Mouse (Mus musculus) naive thymus-derived CD4-positive, alpha-beta T cell, adult 2 months (primary cell): ENCODE measurements around the gene Csmd2.
A peak's percentile ranks its signal among the peaks of the same experiment; 100 is the strongest.
"Not testable (repeated sequence)": the region's sequence is repeated elsewhere in the genome, so short reads cannot be mapped to it uniquely, and the experiment has no call there.

Experiments used
- DNase-seq: peaks from one replicate; pipeline ENCODE4 v3.0.0-alpha.2; 2011; ENCODE audit warnings: low read depth

The Csmd2 gene

DNA sequence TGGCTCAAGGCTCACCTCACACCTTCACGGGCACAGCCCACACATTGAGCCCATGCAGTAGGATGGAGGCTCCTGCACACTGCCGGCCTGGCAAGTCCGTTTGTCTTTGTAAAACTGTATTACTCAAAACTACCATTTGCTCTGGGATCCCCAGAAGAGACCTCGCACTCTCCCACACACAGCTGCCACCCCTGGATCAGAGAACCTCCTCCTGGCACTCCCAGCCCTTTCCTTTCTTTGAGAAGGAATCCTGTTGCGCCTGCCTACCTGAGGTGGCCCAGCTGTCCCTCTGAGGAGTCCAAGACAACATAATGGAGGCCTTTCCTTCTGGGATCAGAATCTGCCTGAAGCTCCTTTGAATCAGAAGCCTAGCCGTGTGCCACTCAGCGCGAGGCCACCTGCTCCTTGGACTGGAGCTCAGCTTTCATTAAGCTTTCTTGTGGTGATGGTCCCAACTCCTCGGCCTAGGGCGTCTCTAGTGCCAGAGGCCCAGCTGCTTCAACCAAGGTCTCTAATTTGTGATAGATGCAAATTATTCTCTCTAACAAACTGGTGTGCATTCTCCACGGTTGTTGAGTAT is 502.0 kb downstream of the Csmd2 start:
- DNase-seq = no peak

GRCm38 (mm10) chr4:128492055-128492454 is 504.4 kb downstream of the Csmd2 start:
- no peak for DNase-seq

- no peak for DNase-seq
Observed at GRCm38 (mm10) chr4:128499980-128500379, 512.3 kb downstream of the Csmd2 start.

- DNase-seq = no peak
Observed at GRCm38 (mm10) chr4:128506878-128507277, 519.2 kb downstream of the Csmd2 start.

- no peak for DNase-seq
Observed at GRCm38 (mm10) chr4:128509885-128510284, 522.2 kb downstream of the Csmd2 start.

DNA sequence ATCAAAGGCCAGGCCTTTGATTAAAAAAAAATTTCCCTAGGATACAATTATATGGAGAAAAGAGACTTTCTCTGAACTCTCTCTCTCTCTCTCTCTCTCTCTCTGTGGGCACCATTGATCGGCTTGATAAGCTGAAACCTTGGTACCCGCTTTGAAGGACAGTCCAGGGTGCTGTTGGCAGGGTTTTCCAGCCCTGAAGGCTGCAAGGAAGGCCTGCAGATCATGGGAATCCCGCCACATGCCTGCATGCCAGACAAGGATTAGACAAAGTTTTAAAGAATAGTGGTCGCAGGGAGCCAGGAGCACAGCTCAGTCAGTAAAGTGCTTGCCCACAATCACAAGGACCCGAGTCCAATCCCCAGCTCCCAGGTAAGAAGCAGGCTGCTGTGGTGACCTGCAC is 526.8 kb downstream of the Csmd2 start:
- DNase-seq = no peak

DNA sequence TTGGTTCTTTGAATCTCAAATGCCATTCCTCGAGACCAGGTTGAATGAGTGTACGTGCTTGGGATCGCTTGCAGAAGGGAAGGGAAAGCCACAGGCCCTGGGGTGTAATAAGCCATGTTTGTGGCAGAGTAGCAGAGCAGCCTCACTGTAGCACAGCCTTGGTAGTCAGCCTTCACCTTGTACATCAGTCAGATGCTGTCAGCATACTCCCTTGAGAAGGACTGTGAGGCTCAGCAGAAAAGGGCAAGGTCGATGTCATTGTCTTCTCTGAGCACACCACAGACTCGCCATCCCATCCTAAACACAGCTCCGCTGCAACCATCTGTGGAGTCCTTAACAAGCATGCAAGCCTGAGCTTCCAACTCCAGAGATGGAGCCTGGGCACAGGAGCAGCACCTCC is 533.6 kb downstream of the Csmd2 start:
- DNase-seq = no peak

DNA sequence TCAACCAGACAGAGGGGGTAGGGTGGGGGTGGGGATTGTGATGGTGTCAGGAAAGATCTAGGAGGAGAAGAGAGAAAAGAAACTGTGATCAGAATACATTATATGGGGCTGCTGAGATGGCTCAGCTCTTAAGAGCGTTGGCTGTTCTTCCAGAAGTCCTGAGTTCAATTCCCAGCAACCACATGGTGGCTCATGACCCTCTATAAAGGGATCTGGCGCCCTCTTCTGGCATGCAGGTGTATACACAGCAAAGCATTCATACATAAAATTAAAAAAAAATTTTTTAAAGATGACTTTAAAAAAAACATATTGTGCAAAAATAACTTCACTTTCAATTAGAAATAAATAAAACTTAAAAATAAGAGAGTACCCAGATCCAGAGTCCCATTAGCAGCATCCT is 555.7 kb downstream of the Csmd2 start:
- DNase-seq = no peak

- not testable (repeated sequence) for DNase-seq
Observed at GRCm38 (mm10) chr4:128543956-128544486, 556.4 kb downstream of the Csmd2 start.

GRCm38 (mm10) chr4:128550756-128551155 is 563.1 kb downstream of the Csmd2 start:
- no peak for DNase-seq

GRCm38 (mm10) chr4:128554198-128554597 is 566.5 kb downstream of the Csmd2 start:
- no peak for DNase-seq

DNA sequence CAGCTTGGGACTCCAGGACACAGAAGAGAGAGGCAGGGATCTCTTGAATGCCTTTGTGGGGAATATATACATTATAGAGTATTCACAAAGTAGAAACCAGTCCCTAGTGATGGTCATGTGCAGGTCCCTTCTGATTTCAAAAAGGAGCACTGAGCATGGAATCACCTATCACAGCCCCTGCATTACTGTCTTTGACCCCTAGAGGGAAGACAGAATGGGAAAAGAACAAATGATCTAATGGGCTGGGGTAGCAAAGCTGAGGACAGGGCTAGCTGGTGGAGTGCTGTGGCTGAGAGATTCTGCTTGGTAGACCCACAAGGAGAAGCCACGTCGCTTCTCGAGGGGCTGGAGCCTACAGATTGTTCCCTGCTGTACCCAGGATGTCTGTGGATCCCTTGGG is 572.7 kb downstream of the Csmd2 start:
- no peak for DNase-seq

- DNase-seq = no peak
Observed at GRCm38 (mm10) chr4:128575811-128576210, 588.2 kb downstream of the Csmd2 start.

DNA sequence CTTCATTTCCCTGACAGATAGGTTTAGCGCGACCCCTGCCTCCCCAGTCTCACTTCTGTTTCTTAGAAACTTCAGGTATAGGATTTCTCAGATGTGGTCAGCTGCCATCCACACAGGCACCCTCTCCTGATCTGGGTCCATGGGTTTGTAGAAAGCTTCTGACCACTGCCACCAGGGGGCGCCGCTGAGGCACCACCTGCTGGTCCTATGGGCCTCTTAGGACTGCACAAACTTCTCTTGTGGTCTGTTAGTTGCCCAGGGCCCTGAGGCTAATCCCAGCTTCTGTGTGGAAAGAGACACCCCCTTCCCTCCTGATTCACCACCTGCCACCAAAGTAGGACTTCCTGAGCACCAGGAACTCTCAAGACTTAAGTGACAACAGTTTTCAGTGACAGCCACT is 591.5 kb downstream of the Csmd2 start:
- peak; percentile 77 for DNase-seq

GRCm38 (mm10) chr4:128593286-128593685 is 605.6 kb downstream of the Csmd2 start:
- no peak for DNase-seq

DNA sequence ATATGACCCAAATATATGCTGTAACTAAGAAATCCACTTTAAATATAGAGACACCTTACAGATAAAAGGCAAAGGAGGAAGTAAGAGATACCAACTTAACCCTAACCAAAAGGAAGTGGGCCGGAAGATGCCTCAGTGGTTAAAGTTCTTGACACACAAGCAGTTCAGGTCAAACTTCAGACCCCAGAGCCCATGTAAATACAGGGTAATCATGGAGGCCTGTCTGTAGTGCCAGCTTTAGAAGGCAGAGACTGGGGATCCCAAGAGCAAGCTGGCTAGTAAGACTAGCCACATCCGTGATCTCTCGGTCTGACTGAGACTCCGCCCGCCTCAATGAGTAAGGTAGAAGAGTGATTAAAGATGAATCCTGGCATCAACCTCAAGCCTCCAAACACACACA is 606.4 kb downstream of the Csmd2 start:
- DNase-seq = peak; percentile 57

DNA sequence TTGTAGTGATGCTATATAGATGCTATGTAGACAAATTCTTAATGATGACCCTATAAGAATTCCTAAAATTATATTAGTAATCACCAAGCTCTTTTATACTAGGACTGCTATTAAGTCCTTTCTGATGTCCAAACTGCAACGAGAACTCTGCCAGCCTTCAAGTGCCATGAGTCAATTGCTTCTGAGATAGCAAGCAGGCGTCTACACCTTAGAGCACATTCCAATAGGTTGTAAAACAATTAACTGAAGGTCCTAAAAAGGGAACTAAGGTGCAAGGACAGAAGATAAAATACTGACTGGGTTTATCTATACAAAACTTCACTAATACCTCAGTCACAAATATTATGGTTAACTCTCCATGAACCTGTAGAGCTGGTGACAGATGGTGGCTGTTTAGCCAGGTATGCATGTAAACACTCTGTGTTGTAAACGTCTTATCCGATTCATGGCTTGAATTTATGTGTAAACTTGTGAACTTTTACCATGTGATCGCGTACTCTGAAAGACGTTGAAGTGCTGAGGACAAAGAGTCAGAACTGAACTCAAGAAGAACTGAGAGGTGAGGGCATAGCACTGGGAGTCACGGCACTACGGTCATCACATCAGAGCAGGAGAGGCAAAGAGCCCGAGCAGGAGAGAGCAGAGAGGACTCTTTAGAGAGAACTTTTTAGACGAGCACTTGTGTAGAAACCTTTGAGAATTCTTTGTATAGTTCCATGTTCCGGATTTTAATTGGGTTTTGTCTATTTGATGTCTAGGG is 610.3 kb downstream of the Csmd2 start:
- DNase-seq = no peak

DNA sequence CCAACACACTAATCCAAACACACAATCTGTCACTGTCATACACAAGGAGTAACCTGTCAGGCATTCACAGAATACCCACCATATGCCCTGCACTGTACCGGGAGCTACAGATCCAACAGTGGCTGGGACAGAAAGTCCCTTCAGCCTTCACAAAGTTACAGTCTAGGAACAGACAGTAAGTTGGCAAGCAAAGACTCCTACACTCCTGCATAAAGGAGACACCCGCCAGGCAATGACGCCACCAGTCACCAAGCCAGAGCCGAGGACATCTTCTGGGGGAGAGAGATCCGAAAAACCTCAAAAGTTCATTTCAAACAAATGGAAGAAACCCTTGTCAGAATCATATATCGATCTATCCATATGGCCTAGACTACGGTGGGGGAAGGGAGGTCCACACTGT is 618.9 kb downstream of the Csmd2 start:
- DNase-seq = no peak

DNA sequence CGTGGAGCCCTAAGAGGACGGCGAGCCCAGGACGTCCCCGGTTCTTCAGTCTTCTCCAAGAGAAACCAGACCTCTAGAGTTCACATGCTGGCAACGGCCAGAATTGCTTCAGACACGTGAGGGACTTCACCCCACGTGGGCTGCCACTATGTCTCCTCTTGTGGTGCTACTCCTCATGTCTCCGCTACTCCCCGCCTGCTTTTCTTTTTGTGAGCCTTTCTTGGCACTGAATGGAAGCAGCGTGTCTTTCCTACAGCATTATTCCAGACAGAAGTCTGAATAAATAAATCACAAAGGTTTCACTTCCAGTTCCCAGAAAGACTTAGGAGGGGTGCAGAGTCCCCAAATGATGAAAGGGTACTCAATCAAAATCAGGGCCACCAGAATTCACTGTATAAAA is 620.0 kb downstream of the Csmd2 start:
- no peak for DNase-seq

- no peak for DNase-seq
Observed at GRCm38 (mm10) chr4:128609276-128609924, 621.7 kb downstream of the Csmd2 start.

DNA sequence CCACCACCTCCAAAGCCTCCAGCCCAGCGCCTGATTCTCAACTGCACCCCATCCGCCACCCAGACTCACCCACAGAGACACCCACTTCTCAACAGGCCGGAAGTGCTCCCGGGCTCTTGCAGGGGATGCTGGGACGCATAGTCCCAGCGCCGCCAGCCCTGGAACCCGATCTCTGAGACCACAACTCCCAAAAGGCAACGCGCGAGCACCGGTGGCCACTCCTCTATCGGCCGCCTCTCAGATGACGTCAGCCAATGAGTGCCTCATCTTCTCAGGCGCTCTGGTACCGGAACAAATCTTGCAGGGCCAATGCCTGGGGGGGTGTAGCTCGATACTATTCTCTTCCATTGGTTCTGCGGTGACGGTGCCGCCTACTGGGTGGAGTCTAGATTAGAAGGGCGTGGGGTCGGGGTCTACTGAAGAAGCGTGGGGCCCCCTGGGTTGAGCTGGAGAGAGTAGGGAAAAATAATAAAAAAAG is 622.3 kb downstream of the Csmd2 start, which contains the start of gene Zscan20:
Gene Zscan20, minus strand, starts transcription at position 174 of the 478 bp plus-strand sequence.
- DNase-seq = peak; percentile 97

GRCm38 (mm10) chr4:128610706-128611105 is 623.0 kb downstream of the Csmd2 start:
- no peak for DNase-seq

DNA sequence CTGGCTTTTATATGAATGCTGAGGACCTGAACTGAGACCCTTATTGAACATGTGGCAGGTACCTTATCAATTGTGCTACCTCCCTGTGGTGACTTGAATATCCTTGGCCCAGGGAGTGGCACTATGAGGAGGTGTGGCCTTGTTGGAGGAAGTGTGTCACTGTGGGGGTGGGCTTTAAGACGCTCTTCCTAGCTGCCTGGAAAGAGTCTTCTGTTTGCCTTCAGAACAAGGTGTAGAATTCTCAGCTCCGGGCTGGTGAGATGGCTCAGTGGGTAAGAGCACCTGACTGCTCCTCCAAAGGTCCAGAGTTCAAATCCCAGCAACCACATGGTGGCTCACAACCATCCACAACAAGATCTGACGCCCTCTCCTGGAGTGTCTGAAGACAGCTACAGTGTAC is 624.1 kb downstream of the Csmd2 start:
- DNase-seq = not testable (repeated sequence)
